Mouse (Mus musculus) B cell, adult 2 months (primary cell): ENCODE measurements around the gene Pigk.

Experiments used
- DNase-seq, 2 experiments: peaks; one replicate each; pipeline ENCODE4 v3.0.0; 2022

The Pigk gene

GRCm38 (mm10) chr3:152855006-152855614 lies 141.2 kb downstream of the Pigk start:
- DNase-seq, result no peak

- DNase-seq, result peak in 1 of 2 experiments; percentile 7
Observed at GRCm38 (mm10) chr3:152856095-152856494, 142.2 kb downstream of the Pigk start.

- no peak for DNase-seq
Observed at GRCm38 (mm10) chr3:152861450-152861849, 147.6 kb downstream of the Pigk start.

- DNase-seq, result no peak
Observed at GRCm38 (mm10) chr3:152861978-152862377, 148.1 kb downstream of the Pigk start.

GRCm38 (mm10) chr3:152866035-152866965 lies 152.4 kb downstream of the Pigk start:
- DNase-seq, result no peak

- DNase-seq, result no peak
Observed at GRCm38 (mm10) chr3:152867654-152868525, 154.0 kb downstream of the Pigk start.

- no peak for DNase-seq
Observed at GRCm38 (mm10) chr3:152872054-152872453, 158.2 kb downstream of the Pigk start.

- DNase-seq, result no peak
Observed at GRCm38 (mm10) chr3:152872596-152872995, 158.7 kb downstream of the Pigk start.

- no peak for DNase-seq
Observed at GRCm38 (mm10) chr3:152874431-152875355, 160.8 kb downstream of the Pigk start.

- no peak for DNase-seq
Observed at GRCm38 (mm10) chr3:152875723-152876290, 161.9 kb downstream of the Pigk start.

GRCm38 (mm10) chr3:152880121-152880835 lies 166.4 kb downstream of the Pigk start:
- DNase-seq, result no peak

GRCm38 (mm10) chr3:152881706-152882105 lies 167.8 kb downstream of the Pigk start:
- no peak for DNase-seq

- no peak for DNase-seq
Observed at GRCm38 (mm10) chr3:152883556-152883955, 169.7 kb downstream of the Pigk start.

GRCm38 (mm10) chr3:152886749-152887148 lies 172.8 kb downstream of the Pigk start:
- no peak for DNase-seq

GRCm38 (mm10) chr3:152888116-152888515 lies 174.2 kb downstream of the Pigk start:
- DNase-seq, result no peak

GRCm38 (mm10) chr3:152894935-152895334 lies 181.0 kb downstream of the Pigk start:
- peak; percentile 10 to 24 for DNase-seq

GRCm38 (mm10) chr3:152896111-152896510 lies 182.2 kb downstream of the Pigk start:
- DNase-seq, result no peak

GRCm38 (mm10) chr3:152897196-152897595 lies 183.3 kb downstream of the Pigk start:
- DNase-seq, result no peak

- no peak for DNase-seq
Observed at GRCm38 (mm10) chr3:152898906-152899305, 185.0 kb downstream of the Pigk start.

- no peak for DNase-seq
Observed at GRCm38 (mm10) chr3:152905026-152905425, 191.1 kb downstream of the Pigk start.

- peak in 1 of 2 experiments; percentile 4 for DNase-seq
Observed at GRCm38 (mm10) chr3:152905800-152906199, 191.9 kb downstream of the Pigk start.
